Mouse (Mus musculus): ENCODE results near the gene Gm20481. TPM values are rescaled to one million over a fixed set of nuclear protein-coding genes. Genes with fewer than 3 reads are reported as not detected.
"Not testable (repeated sequence)": the region's sequence is repeated elsewhere in the genome, so short reads cannot be mapped to it uniquely, and the experiment has no call there.

The Gm20481 gene
- polyA plus RNA-seq, 1 experiment, result not detected

DNA sequence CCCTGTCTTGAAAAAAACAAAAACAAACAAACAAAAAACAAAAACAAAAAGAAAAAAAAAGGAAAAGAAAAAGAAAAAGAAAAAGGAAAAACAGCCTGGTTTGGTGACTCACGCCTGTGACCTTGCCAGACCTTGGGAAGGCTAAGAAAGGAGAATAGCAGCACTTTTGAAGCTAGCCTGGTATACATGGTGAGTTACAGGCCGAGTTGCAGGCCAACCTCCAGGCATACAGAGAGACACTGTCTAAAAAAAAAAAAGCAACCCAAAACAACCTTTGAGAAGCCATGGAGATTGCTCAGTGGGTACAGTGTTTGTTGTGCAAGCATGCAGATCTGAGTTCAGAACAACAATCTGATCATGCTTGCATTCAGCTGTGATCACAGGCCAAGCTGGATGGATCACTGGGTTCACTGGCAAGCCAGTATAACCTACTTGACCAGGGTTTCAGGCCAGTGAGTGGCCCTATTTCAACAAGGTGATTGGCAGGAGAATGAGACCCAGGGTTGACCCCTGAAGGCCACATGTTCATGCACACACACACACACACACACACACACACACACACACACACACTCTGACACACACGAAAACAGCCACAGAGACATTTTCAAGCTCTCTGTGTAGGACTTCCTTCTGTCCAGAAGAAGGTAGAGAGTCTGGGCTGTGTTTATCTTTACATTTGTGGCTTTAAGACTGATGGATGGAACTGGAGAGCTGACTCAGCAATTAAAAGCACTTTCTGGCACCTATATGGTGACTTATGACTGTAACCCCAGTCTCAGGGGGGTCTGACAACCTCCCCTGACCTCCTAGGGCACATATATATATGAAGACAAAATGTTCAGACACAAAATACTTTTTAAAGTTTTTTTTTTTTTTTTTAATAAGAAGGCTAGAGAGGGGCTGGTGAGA is 6.1 kb downstream of the Gm20481 start:
- DNase-seq (ENCODE audit: low spot score), result no peak

DNA sequence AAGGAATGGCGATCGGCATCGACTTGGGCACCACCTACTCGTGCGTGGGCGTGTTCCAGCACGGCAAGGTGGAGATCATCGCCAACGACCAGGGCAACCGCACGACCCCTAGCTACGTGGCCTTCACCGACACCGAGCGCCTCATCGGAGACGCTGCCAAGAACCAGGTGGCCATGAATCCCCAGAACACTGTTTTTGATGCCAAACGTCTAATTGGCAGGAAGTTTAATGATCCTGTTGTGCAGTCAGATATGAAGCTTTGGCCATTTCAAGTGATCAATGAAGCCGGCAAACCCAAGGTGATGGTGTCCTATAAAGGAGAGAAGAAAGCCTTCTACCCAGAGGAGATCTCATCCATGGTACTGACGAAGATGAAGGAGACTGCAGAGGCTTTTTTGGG is 7.3 kb downstream of the Gm20481 start:
- no peak for DNase-seq (ENCODE audit: low spot score)

DNA sequence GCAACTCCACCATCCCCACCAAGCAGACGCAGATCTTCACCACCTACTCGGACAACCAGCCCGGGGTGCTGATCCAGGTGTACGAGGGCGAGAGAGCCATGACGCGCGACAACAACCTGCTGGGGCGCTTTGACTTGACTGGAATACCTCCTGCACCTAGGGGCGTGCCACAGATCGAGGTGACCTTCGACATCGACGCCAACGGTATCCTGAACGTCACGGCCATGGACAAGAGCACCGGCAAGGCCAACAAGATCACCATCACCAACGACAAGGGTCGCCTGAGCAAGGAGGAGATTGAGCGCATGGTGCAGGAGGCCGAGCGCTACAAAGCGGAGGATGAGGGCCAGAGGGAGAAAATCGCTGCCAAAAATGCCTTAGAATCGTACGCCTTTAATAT is 8.5 kb downstream of the Gm20481 start:
- no peak for DNase-seq (ENCODE audit: low spot score)

DNA sequence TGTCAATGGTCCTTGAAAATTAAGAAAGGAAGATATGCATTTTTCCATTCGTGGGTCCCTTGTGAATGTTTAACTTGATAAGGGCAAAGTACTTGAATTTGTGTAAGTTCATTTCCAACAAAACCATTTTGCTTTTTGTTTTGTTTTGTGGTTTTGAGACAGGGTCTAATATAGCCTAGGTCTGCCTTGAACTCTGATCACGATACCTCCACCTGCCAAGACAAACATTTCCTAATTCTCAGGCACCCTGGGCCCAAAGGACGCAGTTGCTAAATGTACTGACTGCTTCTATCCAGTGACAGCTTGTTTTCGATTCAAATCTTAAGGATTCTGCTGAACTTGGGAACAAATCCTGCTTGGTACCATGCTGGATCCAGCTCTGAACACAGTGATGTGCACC is 9.9 kb downstream of the Gm20481 start:
- no peak for DNase-seq (ENCODE audit: low spot score)

DNA sequence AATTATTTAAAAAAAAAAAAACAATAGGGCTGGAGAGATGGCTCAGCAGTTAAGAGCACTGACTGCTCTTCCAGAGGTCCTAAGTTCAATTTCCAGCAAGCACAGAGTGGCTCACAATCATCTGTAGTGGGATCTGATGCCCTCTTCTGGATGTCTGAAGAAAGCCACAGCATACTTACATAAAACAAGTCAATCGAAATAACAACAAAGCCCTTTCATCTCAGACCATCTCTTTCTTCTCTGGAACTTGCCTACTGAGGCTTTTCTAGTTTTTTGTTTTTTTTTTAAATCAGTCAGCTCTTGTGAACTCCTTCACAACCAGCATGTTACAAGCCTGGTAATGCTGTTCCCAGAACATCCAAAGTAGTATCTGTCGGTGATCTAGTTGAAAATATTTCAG is 10.9 kb downstream of the Gm20481 start:
- no peak for DNase-seq (ENCODE audit: low spot score)

DNA sequence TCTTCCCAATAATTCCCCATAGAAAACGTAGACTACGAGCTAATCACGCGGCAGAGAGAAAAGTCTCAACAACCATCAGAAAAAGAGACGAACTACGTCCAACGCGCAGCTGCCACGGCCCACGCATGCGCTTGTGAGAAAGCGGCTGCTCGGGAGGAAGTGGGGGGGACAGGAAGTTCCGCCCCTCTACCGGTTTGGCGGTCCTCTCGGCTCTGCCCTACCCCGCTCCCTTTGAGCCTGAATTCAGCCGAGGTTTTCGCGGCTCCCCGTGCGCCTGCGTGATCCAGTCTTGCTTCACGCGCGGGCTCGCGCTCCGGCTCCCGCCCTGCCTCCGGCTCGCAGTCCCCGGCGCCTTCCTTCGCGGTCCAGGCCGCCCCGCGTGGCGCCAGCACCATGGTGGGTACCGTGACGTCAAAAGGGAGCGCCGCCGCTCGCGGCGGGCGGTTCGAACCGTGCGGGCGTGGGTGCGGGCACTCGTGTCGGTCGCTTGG is 12.0 kb downstream of the Gm20481 start, which contains the start of gene Lsm2:
TSS of gene Lsm2 (plus strand) at position 173 of the 491 bp plus-strand sequence.
- DNase-seq (ENCODE audit: low spot score), result peak; percentile 88

DNA sequence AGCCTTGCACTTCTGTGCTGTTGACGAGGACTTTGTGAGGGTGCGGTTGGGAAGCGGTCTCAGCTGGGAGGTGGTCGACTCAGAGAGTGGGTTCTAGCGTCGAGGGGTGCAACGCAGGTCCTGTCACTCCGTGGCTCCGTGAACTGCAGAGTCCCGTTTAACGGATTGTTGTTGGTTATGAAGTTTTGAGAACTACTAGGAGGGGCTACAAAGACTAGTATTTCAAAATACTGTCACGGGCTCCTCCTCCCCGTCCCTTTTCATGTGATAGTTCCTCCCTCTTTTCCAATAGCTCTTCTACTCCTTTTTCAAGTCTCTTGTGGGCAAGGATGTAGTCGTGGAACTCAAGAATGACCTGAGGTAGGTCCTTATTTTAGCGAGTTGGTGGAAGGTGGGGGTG is 12.6 kb downstream of the Gm20481 start:
- no peak for DNase-seq (ENCODE audit: low spot score)

DNA sequence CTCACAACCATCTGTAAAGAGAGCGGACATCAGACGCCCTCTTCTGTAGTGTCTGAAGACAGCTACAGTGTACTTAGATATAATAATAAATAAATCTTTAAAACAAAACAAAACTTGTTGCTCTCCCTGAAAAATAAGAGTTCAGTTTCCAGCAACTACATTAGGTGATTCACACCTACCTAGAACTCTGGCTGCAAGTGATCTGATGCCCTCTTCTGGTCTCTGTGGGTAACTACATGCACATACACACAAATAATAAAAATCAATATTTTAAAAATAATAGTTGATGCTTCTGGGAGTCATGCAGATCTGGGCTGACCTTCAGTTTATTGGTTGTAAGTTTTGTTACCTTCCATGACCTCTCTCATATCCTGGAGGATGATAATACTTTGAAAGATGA is 14.5 kb downstream of the Gm20481 start:
- DNase-seq (ENCODE audit: low spot score), result no peak

DNA sequence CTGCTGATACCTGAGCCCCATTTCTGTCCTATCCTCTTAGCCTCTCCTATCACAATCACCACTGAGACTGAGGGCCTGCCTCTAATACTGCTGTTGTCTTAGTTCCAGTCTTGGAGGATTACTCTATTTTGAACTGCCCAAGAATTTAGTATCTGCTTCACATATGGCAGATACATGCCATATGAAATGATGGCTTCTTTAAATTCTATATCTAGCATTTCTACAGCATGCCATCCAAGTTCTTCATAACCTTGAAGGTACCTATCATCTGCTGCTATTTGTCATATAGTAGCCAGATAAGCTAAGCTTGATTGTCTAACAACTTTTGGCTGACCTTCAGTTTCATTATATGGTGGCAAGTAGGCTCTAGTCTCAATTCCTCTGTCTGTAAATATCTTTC is 25.0 kb downstream of the Gm20481 start:
- no peak for DNase-seq (ENCODE audit: low spot score)

DNA sequence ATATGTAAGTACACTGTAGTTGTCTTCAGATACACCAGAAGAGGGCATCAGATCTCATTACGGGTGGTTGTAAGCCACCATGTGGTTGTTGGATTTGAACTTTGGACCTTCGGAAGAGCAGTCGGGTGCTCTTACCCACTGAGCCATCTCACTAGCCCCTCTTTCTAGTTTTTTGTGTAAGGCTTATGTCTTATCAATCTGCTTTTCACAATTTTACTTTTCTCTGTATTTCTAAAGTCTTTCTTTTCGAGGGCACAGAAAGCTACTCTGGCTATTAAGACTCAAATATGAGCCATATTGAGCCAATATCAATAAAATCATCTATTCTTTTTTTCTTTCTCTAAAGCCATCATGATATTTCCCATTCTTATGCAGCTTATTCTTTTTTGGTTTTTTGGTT is 25.5 kb downstream of the Gm20481 start:
- DNase-seq (ENCODE audit: low spot score), result not testable (repeated sequence)

DNA sequence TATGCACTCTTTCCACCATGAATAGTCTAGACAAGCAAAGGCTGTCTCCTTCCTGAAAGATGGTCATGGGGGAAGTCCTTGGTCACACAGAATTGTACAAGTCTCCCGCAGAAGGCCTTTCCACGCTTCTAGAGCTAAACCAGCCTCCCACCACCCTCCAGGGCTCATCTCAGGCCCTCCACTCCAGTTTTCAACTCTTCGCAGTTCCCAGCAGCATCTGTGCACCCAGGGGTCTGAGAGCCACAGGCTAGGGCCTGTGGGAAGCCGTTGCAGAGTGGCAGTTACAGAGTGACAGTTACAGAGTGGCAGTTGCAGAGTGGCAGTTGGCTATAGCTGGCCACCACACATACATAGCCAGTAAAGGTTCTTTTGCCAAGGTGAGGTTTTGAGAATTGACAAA is 26.2 kb downstream of the Gm20481 start:
- DNase-seq (ENCODE audit: low spot score), result not testable (repeated sequence)

DNA sequence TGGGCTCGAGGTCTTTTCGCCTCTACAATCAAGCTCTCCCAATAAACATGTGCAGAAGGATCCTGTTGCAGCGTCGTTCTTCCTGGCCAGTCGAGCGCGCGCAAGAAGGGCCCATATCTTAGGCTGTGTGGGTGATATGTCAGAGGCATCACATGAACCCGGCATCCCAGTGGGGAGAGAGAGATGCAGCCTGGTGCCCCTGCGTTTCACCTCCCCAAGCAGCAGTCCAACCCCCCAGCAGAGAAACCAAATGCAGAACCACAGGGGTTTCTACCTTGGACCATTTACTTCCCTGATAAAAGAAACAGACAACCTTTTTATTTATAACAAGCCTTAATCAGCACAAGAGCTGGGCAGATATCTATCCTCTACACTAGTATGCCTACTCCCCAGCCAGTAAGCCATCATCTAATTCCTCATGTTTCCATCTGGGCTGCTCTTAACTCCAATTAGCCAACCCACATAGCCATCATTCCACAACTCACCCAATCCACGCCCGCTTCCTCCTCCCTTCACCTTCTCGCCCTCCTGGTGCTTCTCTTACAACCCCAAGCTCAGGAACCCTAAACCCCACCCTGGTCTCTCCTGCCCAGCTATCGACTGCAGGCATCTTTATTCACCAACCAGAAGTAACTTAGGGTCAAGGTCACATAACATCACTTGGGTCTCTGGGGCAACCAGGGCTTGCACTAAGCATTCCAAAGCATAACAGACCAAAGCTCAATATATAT is 26.9 kb downstream of the Gm20481 start:
- no peak for DNase-seq (ENCODE audit: low spot score)

DNA sequence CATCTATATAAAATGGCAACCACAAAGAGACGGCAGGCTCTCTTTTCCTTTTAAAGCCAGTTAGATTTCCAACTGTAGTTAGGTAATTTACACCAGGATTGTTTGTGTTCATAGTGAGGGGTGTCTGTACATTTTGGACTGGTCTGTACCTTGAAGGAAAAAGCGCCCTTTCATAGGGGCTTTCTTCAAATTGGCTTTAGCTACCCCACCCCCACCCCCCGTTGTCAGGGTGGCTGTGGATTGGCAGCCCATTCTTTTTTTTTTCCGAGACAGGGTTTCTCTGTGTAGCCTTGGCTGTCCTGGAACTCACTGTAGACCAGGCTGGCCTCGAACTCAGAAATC is 27.4 kb downstream of the Gm20481 start:
- no peak for DNase-seq (ENCODE audit: low spot score)

DNA sequence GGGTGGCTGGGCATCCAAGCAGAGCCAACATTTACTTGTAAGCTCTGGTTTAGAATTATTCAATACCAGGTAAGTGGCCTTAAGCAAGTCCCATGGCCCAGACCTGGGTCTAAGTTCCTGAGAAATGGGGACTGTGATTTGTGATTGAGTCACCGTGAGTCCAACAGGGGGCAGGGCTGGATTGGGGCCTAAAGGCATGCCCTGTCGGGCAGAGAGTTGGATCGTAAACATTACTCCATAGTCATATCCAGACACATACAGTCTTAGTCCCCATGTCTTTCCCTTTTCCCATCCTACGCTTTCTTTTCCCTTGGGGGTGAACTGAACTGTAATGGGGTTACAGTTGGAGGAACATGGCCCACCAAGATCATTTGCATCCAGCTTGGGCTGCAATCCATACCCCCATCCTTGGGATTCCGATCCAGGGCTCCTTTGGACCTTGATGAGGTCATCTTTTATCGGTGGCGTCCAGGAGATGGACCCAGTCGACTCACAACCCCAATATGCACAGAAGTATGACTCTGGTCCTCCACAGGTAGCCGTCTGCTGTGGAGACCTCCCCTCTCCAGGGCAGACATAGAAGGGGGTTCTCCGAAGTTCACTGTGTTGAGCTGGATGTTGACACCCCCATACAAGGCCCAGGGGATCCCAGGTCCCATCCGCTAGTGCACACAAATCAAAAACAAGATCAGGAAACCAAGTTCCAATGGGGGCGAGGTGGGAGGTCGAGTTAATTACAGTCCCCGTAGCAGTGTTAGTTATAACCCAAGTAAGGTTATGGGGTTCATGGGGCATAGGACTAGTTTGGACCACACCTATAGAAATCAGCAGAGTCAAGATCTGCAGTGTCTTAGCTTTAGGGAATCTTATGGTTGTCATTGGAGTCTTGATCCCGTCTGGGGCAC is 29.1 kb downstream of the Gm20481 start:
- no peak for DNase-seq (ENCODE audit: low spot score)

DNA sequence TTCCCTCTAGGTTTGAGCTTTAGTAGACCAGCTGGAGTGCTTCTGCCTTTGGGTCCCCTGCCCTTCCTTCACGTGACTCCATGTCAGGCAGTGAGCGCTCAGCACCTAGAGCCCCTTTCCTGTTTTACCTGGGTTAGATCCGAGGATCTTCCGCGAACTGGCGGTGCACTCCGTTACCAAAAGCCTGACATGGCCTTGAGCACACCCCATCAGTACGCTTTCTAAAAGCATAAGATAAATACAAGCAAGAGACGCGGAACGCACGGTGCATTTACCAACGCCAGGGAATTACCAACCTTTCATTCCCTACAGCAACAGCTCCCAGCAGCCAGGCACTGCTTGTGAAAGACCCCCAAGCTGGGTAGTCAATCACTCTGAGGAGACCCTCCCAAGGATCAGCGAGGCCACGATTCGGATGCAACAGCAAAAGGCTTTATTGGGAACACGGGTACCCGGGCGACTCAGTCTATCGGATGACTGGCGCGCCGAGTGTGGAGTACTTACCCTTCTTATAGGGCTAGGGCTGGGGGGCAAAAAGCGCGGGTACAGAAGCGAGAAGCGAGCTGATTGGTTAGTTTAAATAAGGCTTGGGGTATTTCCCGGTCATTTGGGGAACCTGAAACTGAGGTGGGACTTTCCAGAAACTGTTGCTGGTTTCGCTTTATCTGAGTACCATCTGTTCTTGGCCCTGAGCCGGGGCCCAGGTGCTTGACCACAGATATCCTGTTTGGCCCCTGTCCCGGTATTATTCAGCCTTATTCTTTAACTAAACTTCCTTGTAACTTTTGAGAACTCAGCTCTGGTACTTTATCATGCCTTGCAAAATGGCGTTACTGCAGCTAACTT is 30.4 kb downstream of the Gm20481 start:
- not testable (repeated sequence) for DNase-seq (ENCODE audit: low spot score)

DNA sequence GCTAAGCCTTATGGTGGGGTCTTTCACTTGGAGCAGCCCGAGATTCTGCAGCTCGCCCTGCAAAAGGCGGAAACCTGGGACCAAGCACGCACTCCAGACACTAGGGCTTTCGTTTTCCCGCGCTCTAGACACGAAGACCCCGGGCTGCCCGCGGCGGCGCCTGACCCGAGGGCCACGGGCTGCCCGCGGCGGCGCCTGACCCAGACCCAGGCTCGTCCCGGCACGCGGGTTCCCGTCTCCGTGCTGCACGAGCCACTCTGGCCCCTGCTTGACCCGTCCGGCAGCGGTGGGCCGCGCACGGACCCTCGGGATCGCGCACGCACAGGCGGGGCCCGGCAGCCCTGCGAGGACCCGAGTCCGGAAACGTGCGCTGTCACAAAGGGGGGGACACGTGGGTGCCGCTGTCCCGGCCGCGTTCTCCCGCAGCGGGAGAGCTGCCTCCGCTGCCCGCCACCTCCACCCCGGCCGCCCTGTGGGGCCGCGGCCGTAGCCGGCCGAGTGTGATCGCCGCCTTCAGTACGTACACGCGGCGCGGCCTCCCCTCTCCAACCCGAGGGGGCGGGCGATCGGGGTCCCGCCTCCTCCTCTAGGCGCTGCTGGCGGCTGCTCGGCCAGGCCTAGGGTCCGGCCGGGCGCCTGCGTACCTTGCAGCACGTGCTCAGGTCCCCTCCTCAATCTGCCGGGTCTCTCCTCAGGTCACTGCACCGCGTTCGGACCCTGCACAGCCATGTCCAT is 31.2 kb downstream of the Gm20481 start, which contains the start of gene Vars:
TSS of gene Vars (plus strand) at position 271 of the 735 bp plus-strand sequence.
- peak; percentile 91 for DNase-seq (ENCODE audit: low spot score)

DNA sequence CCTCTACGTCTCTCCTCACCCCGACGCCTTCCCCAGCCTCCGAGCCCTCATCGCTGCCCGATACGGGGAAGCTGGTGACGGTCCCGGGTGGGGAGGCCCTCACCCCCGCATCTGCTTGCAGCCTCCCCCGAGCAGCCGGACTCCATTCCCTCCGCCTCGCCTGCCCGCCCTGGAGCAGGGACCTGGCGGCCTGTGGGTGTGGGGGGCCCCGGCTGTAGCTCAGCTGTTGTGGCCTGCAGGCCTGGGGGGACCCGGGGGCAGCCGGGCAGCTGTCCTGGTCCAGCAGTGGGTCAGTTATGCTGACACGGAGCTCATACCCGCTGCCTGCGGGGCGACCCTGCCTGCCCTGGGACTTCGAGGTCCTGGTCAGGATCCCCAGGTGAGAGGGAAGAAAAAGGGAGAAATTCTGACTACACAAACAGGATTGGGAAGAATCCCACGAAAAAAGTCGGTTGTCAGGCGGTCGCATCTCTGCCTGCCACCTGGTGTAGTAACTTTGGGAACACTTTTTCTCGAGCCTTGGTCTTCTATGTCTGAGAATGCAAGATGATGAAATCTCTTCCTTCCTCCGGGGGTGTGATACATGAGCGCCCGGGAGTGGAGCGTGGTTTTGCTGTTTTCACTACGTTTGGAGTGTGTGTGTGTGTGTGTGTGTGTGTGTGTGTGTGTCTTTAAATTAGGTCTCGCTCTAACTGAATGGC is 31.9 kb downstream of the Gm20481 start:
- DNase-seq (ENCODE audit: low spot score), result no peak

DNA sequence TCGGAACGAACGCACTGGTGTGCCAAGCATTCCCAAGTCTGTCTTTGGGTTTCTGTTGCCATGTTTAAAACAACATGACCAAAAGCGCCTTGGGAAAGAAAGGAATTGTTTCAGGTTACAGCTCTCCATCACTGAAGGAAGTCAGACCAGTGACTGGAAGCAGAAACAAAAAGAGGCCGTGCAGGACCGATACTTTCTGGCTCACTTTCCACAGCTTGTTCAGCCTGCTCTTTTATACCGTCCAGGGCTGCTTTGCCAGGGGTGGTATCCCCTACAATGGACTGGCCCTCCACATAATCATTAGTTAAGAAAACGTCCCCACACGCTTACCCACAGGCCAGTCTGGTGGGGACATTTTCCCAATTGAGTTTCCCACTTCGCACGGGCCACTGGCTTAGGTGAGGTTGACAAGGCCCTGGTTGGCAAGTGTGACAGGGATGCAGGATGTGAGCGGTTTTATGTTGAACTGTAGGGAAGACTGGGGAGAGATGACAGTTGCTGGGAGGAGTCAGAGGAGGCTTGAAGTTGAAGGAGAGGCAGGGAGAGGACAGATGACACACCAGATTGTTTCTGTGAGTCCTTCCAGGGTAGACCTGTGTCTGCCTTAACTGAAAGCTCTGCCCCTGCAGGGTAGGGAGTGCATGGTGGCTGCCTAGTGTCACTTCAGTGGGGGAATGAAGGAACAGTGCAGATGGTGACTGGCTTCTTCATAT is 32.6 kb downstream of the Gm20481 start:
- DNase-seq (ENCODE audit: low spot score), result no peak

All from urinary bladder, adult 2 months (tissue).